Mouse (Mus musculus): ENCODE measurements at regions not wholly inside any gene's neighbourhood (a gene's known extent, or its start where the extent isn't known, plus 50 kb on each side); places are given as distances from the start of the nearest gene placed in this dataset.

DNA sequence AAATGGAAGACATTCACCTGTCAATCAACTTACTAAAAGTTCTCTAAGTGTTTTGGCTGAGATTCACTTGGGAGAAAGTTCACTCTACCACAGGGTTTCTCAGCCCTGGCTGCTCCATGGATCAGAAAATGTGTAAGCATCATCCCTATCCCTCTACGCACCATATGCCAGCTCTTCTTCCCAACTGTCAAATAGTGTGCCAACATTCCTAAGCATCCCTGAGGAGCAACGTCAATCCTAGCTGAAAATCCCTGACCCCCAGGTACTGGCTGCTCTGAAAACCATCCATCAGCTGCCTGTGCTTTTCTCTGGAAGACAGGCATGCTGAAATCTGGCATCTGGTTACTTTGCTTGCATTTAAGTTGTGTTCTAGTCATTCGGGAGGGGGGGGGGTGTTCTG is 436.5 kb upstream of the Gcfc2 start:
- Histone ChIP-seq H3K9ac (replicated peaks; ENCODE audit: low read depth, low read length) (no peak overlapping the region), H3K4me2 (replicated peaks; ENCODE audit: low read depth, low read length) (no peak overlapping the region), H3K27ac (ENCODE audit: low read length) (no peak overlapping the region), H3K9me3 (ENCODE audit: control insufficient read depth, low read depth, low read length) (no peaks in the 10 kb centered on the region), H3K36me3 (ENCODE audit: control insufficient read depth, insufficient read depth, low read length) (no peaks in the 10 kb centered on the region), H3K4me1 (ENCODE audit: control insufficient read depth, insufficient read depth, low read length) (no peaks in the 10 kb centered on the region), H3K4me3 (ENCODE audit: low read depth, low read length) (no peak overlapping the region), H3K27me3 (ENCODE audit: control insufficient read depth, insufficient read depth, low read length) (no peaks in the 10 kb centered on the region)
- WGBS: 61% methylated on average over 3 of the region's 3 CpGs
- no peak for ATAC-seq (ENCODE audit: insufficient number of reproducible peaks, insufficient read depth, low FRiP score, low read depth)

DNA sequence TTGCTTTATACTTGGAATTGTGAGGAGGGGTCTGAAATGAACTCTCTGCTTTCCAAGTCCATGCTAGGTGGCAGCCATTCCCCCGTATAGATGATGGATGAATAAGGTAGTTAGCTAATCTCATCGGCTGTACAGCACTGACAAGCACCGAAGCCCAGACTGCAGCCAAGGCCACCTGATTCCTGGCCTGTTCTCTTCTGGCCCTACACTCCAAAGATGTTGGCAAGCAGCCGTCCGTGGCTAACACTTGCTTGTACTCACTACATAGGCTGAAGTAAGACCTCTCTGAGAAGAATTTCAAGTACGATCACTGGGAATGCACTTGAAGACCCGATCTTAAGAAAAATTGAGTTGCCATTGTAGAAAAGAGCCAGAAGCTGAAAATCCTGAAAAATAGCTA is 427.2 kb upstream of the Gcfc2 start:
- Histone ChIP-seq H3K4me1 (ENCODE audit: control insufficient read depth, insufficient read depth, low read length) (no peaks in the 10 kb centered on the region), H3K9me3 (ENCODE audit: control insufficient read depth, low read depth, low read length) (no peaks in the 10 kb centered on the region), H3K9ac (replicated peaks; ENCODE audit: low read depth, low read length) (no peak overlapping the region), H3K27ac (ENCODE audit: low read length) (no peak overlapping the region), H3K36me3 (ENCODE audit: control insufficient read depth, insufficient read depth, low read length) (no peaks in the 10 kb centered on the region), H3K4me2 (replicated peaks; ENCODE audit: low read depth, low read length) (no peak overlapping the region), H3K4me3 (ENCODE audit: low read depth, low read length) (no peak overlapping the region), H3K27me3 (ENCODE audit: control insufficient read depth, insufficient read depth, low read length) (no peaks in the 10 kb centered on the region)
- ATAC-seq (ENCODE audit: insufficient number of reproducible peaks, insufficient read depth, low FRiP score, low read depth): no peak
- WGBS: 86% methylated on average over 7 of the region's 7 CpGs

DNA sequence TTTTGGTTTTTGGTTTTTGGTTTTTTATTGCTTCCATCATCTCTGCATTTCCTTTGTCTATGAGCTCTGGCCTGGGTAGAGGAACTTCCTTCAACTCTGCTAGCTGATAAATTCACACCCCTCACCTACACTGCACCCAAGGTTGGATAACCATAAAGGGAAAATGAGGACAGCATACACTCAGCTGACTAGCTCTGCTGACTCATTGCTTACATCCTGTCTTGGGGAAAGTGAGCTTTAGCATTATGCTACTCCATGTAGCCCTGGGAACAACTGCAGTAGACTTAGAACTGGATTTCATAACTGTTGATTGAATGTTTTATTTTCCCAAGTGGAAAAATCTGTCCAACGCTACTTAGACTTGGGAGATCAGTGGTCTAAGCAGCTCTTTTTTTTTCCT is 406.3 kb upstream of the Gcfc2 start:
- H3K9me3 ChIP-seq (ENCODE audit: control insufficient read depth, low read depth, low read length): no peaks in the 10 kb centered on the region
- WGBS: 88% methylated on average over 1 of the region's 1 CpGs
- H3K36me3 ChIP-seq (ENCODE audit: control insufficient read depth, insufficient read depth, low read length): no peaks in the 10 kb centered on the region
- H3K4me1 ChIP-seq (ENCODE audit: control insufficient read depth, insufficient read depth, low read length): no peaks in the 10 kb centered on the region
- H3K27me3 ChIP-seq (ENCODE audit: control insufficient read depth, insufficient read depth, low read length): no peaks in the 10 kb centered on the region
- no peak overlapping the region for H3K27ac ChIP-seq (ENCODE audit: low read length)
- ATAC-seq (ENCODE audit: insufficient number of reproducible peaks, insufficient read depth, low FRiP score, low read depth): no peak
- H3K4me2 ChIP-seq (replicated peaks; ENCODE audit: low read depth, low read length): no peak overlapping the region
- no peak overlapping the region for H3K4me3 ChIP-seq (ENCODE audit: low read depth, low read length)
- no peak overlapping the region for H3K9ac ChIP-seq (replicated peaks; ENCODE audit: low read depth, low read length)

DNA sequence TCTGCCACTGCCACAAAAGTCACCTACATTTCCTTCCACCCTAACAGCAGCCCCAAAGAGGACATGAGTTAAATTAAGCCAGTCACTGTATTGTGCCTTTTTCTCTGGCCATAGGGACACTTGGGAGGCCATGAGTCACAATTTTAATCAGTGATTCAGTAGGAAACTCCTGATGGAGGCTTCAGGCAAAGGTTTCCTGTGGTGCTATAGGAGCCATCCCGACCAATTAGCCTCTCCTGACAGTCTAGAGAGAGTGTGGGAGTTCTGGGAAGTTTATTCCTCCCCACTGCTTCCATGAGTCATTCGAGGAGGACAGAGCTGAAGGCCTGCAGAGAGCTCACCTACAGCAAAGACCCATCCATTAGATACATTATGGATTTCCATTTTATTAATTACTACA is 361.2 kb upstream of the Gcfc2 start:
- H3K27me3 ChIP-seq (ENCODE audit: control insufficient read depth, insufficient read depth, low read length): no peaks in the 10 kb centered on the region
- no peaks in the 10 kb centered on the region for H3K9me3 ChIP-seq (ENCODE audit: control insufficient read depth, low read depth, low read length)
- H3K4me3 ChIP-seq (ENCODE audit: low read depth, low read length): no peak overlapping the region
- H3K36me3 ChIP-seq (ENCODE audit: control insufficient read depth, insufficient read depth, low read length): no peaks in the 10 kb centered on the region
- H3K4me1 ChIP-seq (ENCODE audit: control insufficient read depth, insufficient read depth, low read length): no peaks in the 10 kb centered on the region
- ATAC-seq (ENCODE audit: insufficient number of reproducible peaks, insufficient read depth, low FRiP score, low read depth): no peak
- H3K27ac ChIP-seq (ENCODE audit: low read length): no peak overlapping the region
- no peak overlapping the region for H3K4me2 ChIP-seq (replicated peaks; ENCODE audit: low read depth, low read length)
- no peak overlapping the region for H3K9ac ChIP-seq (replicated peaks; ENCODE audit: low read depth, low read length)
- 59% methylated on average over 2 of the region's 2 CpGs for WGBS

DNA sequence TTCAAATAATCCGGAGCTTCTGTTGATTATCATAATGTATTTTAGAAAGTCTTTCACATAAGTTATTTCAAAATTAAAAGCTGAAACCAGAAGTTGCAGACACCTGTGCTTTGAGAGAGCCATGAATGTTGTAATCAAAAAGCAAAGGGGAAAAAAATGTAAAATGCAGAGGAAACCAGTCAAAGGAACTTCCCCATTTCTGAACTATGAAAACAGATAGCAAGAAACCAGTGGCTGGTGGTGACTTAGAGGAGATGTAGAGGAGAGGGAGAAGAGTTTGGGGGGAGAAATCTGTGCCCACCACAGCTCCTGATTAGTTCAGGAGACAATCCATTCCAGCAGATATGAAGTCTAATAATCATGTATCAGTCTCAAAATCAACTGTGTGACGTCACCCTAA is 360.3 kb upstream of the Gcfc2 start:
- H3K27me3 ChIP-seq (ENCODE audit: control insufficient read depth, insufficient read depth, low read length): no peaks in the 10 kb centered on the region
- no peak overlapping the region for H3K9ac ChIP-seq (replicated peaks; ENCODE audit: low read depth, low read length)
- ATAC-seq (ENCODE audit: insufficient number of reproducible peaks, insufficient read depth, low FRiP score, low read depth): no peak
- no peaks in the 10 kb centered on the region for H3K4me1 ChIP-seq (ENCODE audit: control insufficient read depth, insufficient read depth, low read length)
- 83% methylated on average over 2 of the region's 2 CpGs for WGBS
- no peak overlapping the region for H3K4me3 ChIP-seq (ENCODE audit: low read depth, low read length)
- H3K9me3 ChIP-seq (ENCODE audit: control insufficient read depth, low read depth, low read length): no peaks in the 10 kb centered on the region
- no peak overlapping the region for H3K27ac ChIP-seq (ENCODE audit: low read length)
- H3K4me2 ChIP-seq (replicated peaks; ENCODE audit: low read depth, low read length): no peak overlapping the region
- no peaks in the 10 kb centered on the region for H3K36me3 ChIP-seq (ENCODE audit: control insufficient read depth, insufficient read depth, low read length)

DNA sequence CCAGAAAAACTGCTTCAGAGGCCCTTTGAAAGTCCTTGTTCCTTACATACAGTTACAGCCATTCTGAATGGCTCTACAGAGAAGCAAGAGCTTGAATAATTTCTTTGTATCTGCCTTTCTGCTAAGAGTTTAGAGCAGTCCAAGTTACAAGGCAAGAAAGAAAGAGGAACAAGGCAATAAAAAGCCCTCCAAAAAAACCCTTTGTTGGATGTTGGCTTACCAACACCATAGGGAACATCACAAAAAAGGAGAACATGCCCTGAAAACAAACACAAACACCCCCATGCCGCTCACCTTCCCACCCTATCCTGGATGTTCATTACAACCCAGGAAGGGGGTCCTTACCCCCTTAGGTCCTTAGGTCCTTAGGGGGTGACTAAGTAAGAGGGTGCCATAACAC is 359.2 kb upstream of the Gcfc2 start:
- Histone ChIP-seq H3K4me2 (replicated peaks; ENCODE audit: low read depth, low read length) (no peak overlapping the region), H3K9ac (replicated peaks; ENCODE audit: low read depth, low read length) (no peak overlapping the region), H3K27ac (ENCODE audit: low read length) (no peak overlapping the region), H3K36me3 (ENCODE audit: control insufficient read depth, insufficient read depth, low read length) (no peaks in the 10 kb centered on the region), H3K4me1 (ENCODE audit: control insufficient read depth, insufficient read depth, low read length) (no peaks in the 10 kb centered on the region), H3K4me3 (ENCODE audit: low read depth, low read length) (no peak overlapping the region), H3K9me3 (ENCODE audit: control insufficient read depth, low read depth, low read length) (no peaks in the 10 kb centered on the region), H3K27me3 (ENCODE audit: control insufficient read depth, insufficient read depth, low read length) (no peaks in the 10 kb centered on the region)
- 83% methylated on average over 1 of the region's 1 CpGs for WGBS
- no peak for ATAC-seq (ENCODE audit: insufficient number of reproducible peaks, insufficient read depth, low FRiP score, low read depth)

DNA sequence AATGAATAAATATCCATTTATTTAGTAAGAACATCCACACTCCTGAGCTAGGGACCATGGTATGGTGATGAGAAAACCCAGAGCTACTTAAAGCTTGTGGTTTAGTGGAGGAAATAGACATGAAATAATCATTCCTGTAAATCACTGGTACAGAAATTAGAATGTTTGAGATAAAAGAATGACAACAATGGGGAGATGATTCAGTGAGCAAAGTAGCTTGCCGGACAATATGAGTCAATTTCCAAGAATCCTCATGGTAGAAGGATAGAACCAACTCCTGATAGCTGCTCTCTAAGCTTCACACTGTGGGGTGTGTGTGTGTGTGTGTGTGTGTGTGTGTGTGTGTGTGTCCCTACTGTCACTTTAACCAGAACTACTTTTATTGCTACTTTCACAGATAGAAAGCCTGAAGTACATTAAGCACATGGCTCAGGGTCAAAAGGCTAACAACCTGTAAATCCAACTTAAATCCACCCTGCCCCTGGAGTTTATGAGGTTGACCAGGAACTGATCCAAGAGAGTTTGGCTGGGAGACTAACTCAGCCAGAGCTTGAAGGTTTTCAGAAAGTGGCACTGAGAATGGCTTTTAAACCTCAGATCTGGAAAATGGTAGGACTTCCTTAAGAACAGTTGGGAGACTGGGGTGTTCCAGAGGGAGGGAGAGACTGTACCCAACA is 336.9 kb upstream of the Gcfc2 start:
- ATAC-seq (ENCODE audit: insufficient number of reproducible peaks, insufficient read depth, low FRiP score, low read depth): no peak
- Histone ChIP-seq H3K27me3 (ENCODE audit: control insufficient read depth, insufficient read depth, low read length) (no peaks in the 10 kb centered on the region), H3K36me3 (ENCODE audit: control insufficient read depth, insufficient read depth, low read length) (no peaks in the 10 kb centered on the region), H3K9ac (replicated peaks; ENCODE audit: low read depth, low read length) (no peak overlapping the region), H3K4me3 (ENCODE audit: low read depth, low read length) (no peak overlapping the region), H3K4me1 (ENCODE audit: control insufficient read depth, insufficient read depth, low read length) (no peaks in the 10 kb centered on the region), H3K9me3 (ENCODE audit: control insufficient read depth, low read depth, low read length) (no peaks in the 10 kb centered on the region), H3K4me2 (replicated peaks; ENCODE audit: low read depth, low read length) (no peak overlapping the region), H3K27ac (ENCODE audit: low read length) (no peak overlapping the region)
- 73% methylated on average over 1 of the region's 1 CpGs for WGBS

DNA sequence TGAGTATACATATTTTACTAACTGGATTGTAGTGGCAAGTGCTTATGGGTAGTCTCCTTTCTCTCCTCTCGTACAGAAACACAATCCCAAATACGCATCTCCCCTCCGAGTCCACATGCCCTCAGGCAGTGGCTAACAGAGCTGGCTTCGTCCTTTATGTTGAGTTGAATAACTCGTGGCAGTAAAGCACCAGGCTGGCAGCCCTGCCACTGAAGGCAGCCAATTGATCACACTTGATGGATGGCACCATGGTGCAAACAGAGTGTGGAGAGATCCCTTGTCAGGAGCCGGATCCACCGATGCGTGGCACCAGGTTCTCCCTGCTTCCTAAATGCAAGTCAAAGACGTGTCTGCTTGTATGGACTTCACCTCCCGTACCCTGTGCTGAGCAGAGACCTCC is 333.7 kb upstream of the Gcfc2 start:
- H3K9ac ChIP-seq (replicated peaks; ENCODE audit: low read depth, low read length): no peak overlapping the region
- no peaks in the 10 kb centered on the region for H3K4me1 ChIP-seq (ENCODE audit: control insufficient read depth, insufficient read depth, low read length)
- no peaks in the 10 kb centered on the region for H3K27me3 ChIP-seq (ENCODE audit: control insufficient read depth, insufficient read depth, low read length)
- WGBS: 77% methylated on average over 10 of the region's 10 CpGs
- ATAC-seq (ENCODE audit: insufficient number of reproducible peaks, insufficient read depth, low FRiP score, low read depth): no peak
- H3K9me3 ChIP-seq (ENCODE audit: control insufficient read depth, low read depth, low read length): no peaks in the 10 kb centered on the region
- H3K27ac ChIP-seq (ENCODE audit: low read length): no peak overlapping the region
- no peaks in the 10 kb centered on the region for H3K36me3 ChIP-seq (ENCODE audit: control insufficient read depth, insufficient read depth, low read length)
- no peak overlapping the region for H3K4me3 ChIP-seq (ENCODE audit: low read depth, low read length)
- no peak overlapping the region for H3K4me2 ChIP-seq (replicated peaks; ENCODE audit: low read depth, low read length)

DNA sequence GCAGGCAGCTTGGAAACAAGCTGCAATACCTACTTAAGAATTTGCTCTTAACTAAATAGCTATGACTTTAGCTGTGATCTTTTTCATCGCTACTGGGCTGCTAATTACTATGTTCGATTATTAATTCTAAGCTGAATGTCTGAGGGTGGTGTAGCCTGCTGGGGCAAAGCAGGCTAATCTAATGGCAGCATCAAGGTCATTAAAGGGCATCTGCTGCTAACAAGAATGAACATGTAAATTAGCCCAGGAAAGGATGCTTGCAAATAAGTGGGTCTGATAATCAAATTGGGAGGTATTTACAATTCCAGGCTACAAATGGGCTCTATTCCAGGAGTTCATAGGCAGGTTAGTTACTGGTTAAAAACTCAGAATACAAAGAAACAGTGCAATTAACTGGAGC is 327.5 kb upstream of the Gcfc2 start:
- WGBS: 86% methylated on average over 2 of the region's 2 CpGs
- Histone ChIP-seq H3K27me3 (ENCODE audit: control insufficient read depth, insufficient read depth, low read length) (no peaks in the 10 kb centered on the region), H3K27ac (ENCODE audit: low read length) (no peak overlapping the region), H3K9ac (replicated peaks; ENCODE audit: low read depth, low read length) (no peak overlapping the region), H3K4me2 (replicated peaks; ENCODE audit: low read depth, low read length) (no peak overlapping the region), H3K4me3 (ENCODE audit: low read depth, low read length) (no peak overlapping the region), H3K9me3 (ENCODE audit: control insufficient read depth, low read depth, low read length) (no peaks in the 10 kb centered on the region), H3K36me3 (ENCODE audit: control insufficient read depth, insufficient read depth, low read length) (no peaks in the 10 kb centered on the region), H3K4me1 (ENCODE audit: control insufficient read depth, insufficient read depth, low read length) (no peaks in the 10 kb centered on the region)
- ATAC-seq (ENCODE audit: insufficient number of reproducible peaks, insufficient read depth, low FRiP score, low read depth): no peak

All from stomach, embryonic 14.5 days (tissue).